Comparison of ENCODE assay signal across 16 mouse cellular contexts in the genomic region with DNA sequence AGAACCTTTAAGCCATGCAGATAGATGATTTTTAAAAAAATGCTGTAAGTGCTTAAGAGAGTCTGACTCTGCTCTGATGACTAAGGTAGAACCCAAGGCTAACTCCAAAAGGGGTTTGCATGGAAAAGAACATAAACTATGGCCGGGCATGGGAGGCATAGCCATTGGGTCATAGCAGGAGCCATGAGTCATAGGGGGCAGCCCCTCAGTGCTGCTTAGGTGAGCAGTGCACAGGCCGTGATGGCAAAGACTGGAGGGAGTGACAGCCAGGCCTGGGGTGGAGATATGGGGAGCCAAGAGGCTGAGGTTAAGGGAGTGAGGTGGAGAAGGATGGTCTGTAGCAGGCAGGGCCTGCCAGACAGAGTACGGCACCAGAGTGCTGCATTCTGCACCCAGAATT. TPM values are rescaled to one million over a fixed set of nuclear protein-coding genes. Genes with fewer than 3 reads are reported as not detected.
"Had no signal": no experiment of that assay in that cellular context is flagged by ENCODE, and none has a peak within 500 bp of the region (broad histone marks: within the 10 kb centered on the region; RNA-seq: fewer than 3 reads in every experiment).

No protein-coding gene starts in this region.

- H3K9ac ChIP-seq: liver, postnatal 0 days; lung, embryonic 15.5 days; neural tube, embryonic 12.5 days had no signal

- H3K4me3 ChIP-seq: lung, embryonic 15.5 days; megakaryocyte, embryonic 14.5 days; neural tube, embryonic 12.5 days had no signal

- H3K27ac ChIP-seq: lung, embryonic 15.5 days; macrophage; neural tube, embryonic 12.5 days had no signal

- H3K9me3 ChIP-seq: lung, embryonic 15.5 days; megakaryocyte, embryonic 14.5 days; neural tube, embryonic 12.5 days had no signal

- ATAC-seq: lung, postnatal 0 days had no signal

- H3K4me1 ChIP-seq: megakaryocyte, embryonic 14.5 days had no signal

- H3K27me3 ChIP-seq: lung, embryonic 15.5 days; neural tube, embryonic 12.5 days had no signal

- H3K36me3 ChIP-seq: lung, embryonic 15.5 days; neural tube, embryonic 12.5 days had no signal

- DNase-seq: right cerebral cortex, postnatal 25 days; right cerebral cortex, postnatal 4 days; thymus, adult 18-20 months had no signal

- H3K4me2 ChIP-seq: lung, embryonic 15.5 days; midbrain, embryonic 11.5 days; neural tube, embryonic 12.5 days had no signal

RNA-seq across cellular contexts. Expression of a gene that starts 18.0 kb away (rescaled TPM):
- total RNA-seq: megakaryocyte progenitor cell, adult 5-6 weeks; midbrain, postnatal 0 days; monocyte, adult 5-6 weeks; neutrophil, adult 5-6 weeks had no signal
- polyA plus RNA-seq: lung, embryonic 15.5 days; macrophage; midbrain, embryonic 11.5 days; midbrain, postnatal 0 days; neural tube, embryonic 12.5 days; stomach, embryonic 14.5 days had no signal

RNA-seq across cellular contexts. Expression of a gene that starts 25.8 kb away (rescaled TPM):
- total RNA-seq: megakaryocyte progenitor cell, adult 5-6 weeks; monocyte, adult 5-6 weeks had no signal
- polyA plus RNA-seq: lung, postnatal 0 days; macrophage; midbrain, embryonic 11.5 days; small intestine, adult 2 months had no signal
